Mouse (Mus musculus) forebrain, embryonic 13.5 days (tissue): ENCODE measurements around the gene Gm29133. TPM values are rescaled to one million over a fixed set of nuclear protein-coding genes. Genes with fewer than 3 reads are reported as not detected.

Experiments used
- ATAC-seq: fragments of 200-750 bp; cut with Nextera tagmentation; 2 replicates; pipeline ENCODE4 v1.8.0; 2017
- H3K27ac ChIP-seq: fragments of 300-500 bp; sonication (generic); 2 replicates; pipeline ENCODE4 v1.5.1; 2015; ENCODE audit warnings: inconsistent platforms, mild to moderate bottlenecking, moderate library complexity
- H3K27me3 ChIP-seq: fragments of 300-500 bp; sonication (generic); 2 replicates; pipeline ENCODE4 v1.6.1; 2015; ENCODE audit warnings: mild to moderate bottlenecking, inconsistent platforms
- H3K36me3 ChIP-seq: fragments of 300-500 bp; sonication (generic); 2 replicates; pipeline ENCODE4 v1.6.1; 2015; ENCODE audit warnings: mild to moderate bottlenecking, inconsistent platforms; ENCODE audit not compliant: poor library complexity, severe bottlenecking
- H3K4me1 ChIP-seq: fragments of 300-500 bp; sonication (generic); 2 replicates; pipeline ENCODE4 v1.6.1; 2015; ENCODE audit warnings: inconsistent platforms
- H3K4me2 ChIP-seq: fragments of 300-500 bp; sonication (generic); 2 replicates; pipeline ENCODE4 v1.6.1; 2015; ENCODE audit warnings: inconsistent platforms, mild to moderate bottlenecking, moderate library complexity
- H3K4me3 ChIP-seq: fragments of 300-500 bp; sonication (generic); 2 replicates; pipeline ENCODE4 v1.5.1; 2015; ENCODE audit warnings: mild to moderate bottlenecking, inconsistent platforms
- H3K9ac ChIP-seq: fragments of 300-500 bp; sonication (generic); 2 replicates; pipeline ENCODE4 v1.6.1; 2015; ENCODE audit warnings: mild to moderate bottlenecking, inconsistent platforms
- H3K9me3 ChIP-seq: fragments of 300-500 bp; sonication (generic); replicated peaks from 2 replicates; pipeline ENCODE4 v1.6.1; 2016; ENCODE audit warnings: inconsistent platforms
- WGBS: fragments of 180-500 bp; shearing (Covaris S2); methylation state at CpG from one replicate; pipeline ENCODE4 v1.1.7; 2015; 5-methylcytosine and 5-hydroxymethylcytosine counted together
- polyA plus RNA-seq: library from polyadenylated mRNA; unstranded; fragments of >200 nt; fragmentation: Nextera tagmentation; extraction: Ambion mirVana; gene quantifications from 2 replicates; pipeline ENCODE4 v1.2.1, GENCODE M21; 2015

Gene Gm29133
- polyA plus RNA-seq, result not detected in 2 replicates

GRCm38 (mm10) chr3:75747897-75748296 is at the start of gene Gm29133:
TSS of gene Gm29133 (plus strand) at chr3:75748197.
- 70% methylated on average over 5 of the region's 5 CpGs for WGBS
- H3K9ac ChIP-seq, result no peak within 1 kb of the TSS
- no peaks in the 10 kb centered on the region for H3K36me3 ChIP-seq
- H3K27me3 ChIP-seq, result no peaks in the 10 kb centered on the region
- ATAC-seq, result no peak
- H3K4me1 ChIP-seq, result no peaks in the 10 kb centered on the region
- H3K4me3 ChIP-seq, result no peak within 1 kb of the TSS
- no peaks in the 10 kb centered on the region for H3K9me3 ChIP-seq
- H3K27ac ChIP-seq, result no peak within 1 kb of the TSS
- H3K4me2 ChIP-seq, result no peak within 1 kb of the TSS

- no peaks in the 10 kb centered on the region for H3K9me3 ChIP-seq
- no peaks in the 10 kb centered on the region for H3K36me3 ChIP-seq
- WGBS, result 90% methylated on average over 3 of the region's 3 CpGs
- no peak overlapping the region for H3K4me2 ChIP-seq
- H3K9ac ChIP-seq, result no peak overlapping the region
- H3K4me3 ChIP-seq, result no peak overlapping the region
- H3K27me3 ChIP-seq, result no peaks in the 10 kb centered on the region
- no peak overlapping the region for H3K27ac ChIP-seq
- H3K4me1 ChIP-seq, result no peaks in the 10 kb centered on the region
- no peak for ATAC-seq
These were observed 48.9 kb upstream of the Gm29133 start for GRCm38 (mm10) chr3:75699088-75699487.

GRCm38 (mm10) chr3:75701336-75701735 is 46.7 kb upstream of the Gm29133 start:
- no peak overlapping the region for H3K9ac ChIP-seq
- no peaks in the 10 kb centered on the region for H3K4me1 ChIP-seq
- no peak overlapping the region for H3K4me2 ChIP-seq
- WGBS, result 81% methylated on average over 3 of the region's 3 CpGs
- no peaks in the 10 kb centered on the region for H3K9me3 ChIP-seq
- no peak overlapping the region for H3K27ac ChIP-seq
- no peak for ATAC-seq
- no peaks in the 10 kb centered on the region for H3K36me3 ChIP-seq
- no peak overlapping the region for H3K4me3 ChIP-seq
- no peaks in the 10 kb centered on the region for H3K27me3 ChIP-seq

- H3K4me3 ChIP-seq, result no peak overlapping the region
- H3K4me1 ChIP-seq, result no peaks in the 10 kb centered on the region
- no peaks in the 10 kb centered on the region for H3K9me3 ChIP-seq
- WGBS, result 69% methylated on average over 3 of the region's 3 CpGs
- no peak overlapping the region for H3K9ac ChIP-seq
- no peaks in the 10 kb centered on the region for H3K36me3 ChIP-seq
- ATAC-seq, result no peak
- H3K27me3 ChIP-seq, result no peaks in the 10 kb centered on the region
- H3K27ac ChIP-seq, result no peak overlapping the region
- no peak overlapping the region for H3K4me2 ChIP-seq
These were observed 41.5 kb upstream of the Gm29133 start for GRCm38 (mm10) chr3:75706536-75706935.

DNA sequence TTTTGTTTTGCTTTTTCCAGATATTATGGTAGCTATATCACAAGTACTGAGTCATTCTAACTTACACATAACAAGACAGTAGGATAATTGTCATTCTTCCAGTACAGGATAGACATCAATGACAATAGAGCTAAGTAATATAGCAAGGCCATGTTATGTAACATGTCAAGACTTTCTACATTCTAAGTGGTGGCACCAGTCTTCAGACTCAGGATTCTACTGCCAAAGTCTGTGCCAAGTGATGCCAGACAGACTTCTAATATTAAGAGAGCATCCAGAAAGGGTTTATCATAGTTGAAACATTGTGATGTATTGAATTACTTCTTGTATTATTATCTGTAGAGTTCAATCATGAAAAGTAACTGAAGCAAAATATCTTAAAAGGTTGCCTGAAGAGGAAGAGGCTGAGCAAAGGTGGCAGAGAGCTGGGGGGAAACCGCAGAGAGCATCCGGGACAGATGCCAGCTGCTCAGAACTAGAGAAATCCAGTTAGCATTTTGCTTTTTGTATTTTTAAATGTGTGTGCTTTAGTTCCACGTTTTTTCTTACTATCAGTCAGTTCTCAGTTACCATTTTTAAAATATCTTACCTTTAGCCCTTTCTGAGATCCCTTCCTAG is 34.2 kb upstream of the Gm29133 start:
- no peaks in the 10 kb centered on the region for H3K9me3 ChIP-seq
- no peak for ATAC-seq
- H3K4me1 ChIP-seq, result no peaks in the 10 kb centered on the region
- H3K4me3 ChIP-seq, result no peak overlapping the region
- H3K4me2 ChIP-seq, result no peak overlapping the region
- no peak overlapping the region for H3K27ac ChIP-seq
- H3K9ac ChIP-seq, result no peak overlapping the region
- H3K27me3 ChIP-seq, result no peaks in the 10 kb centered on the region
- H3K36me3 ChIP-seq, result no peaks in the 10 kb centered on the region
- 76% methylated on average over 3 of the region's 3 CpGs for WGBS

DNA sequence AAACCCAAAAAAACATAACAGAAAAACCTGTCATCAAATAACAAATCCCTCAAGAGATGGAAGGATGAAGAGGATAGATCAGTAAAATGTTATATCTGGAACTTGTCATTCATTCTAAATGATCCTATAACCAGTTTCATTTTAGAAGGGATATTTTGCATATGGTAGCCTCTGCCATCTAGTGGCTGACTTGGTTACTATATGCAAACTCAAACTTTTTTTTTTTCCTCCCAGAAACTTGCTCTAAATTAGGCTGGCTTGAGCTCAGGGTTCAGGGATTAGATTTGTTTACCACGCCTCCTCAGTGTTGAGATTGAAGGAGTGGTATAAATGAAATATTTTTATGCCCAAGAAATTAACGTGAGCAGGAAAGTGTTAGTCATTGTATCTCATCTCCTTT is 27.3 kb upstream of the Gm29133 start:
- Histone ChIP-seq H3K36me3 (no peaks in the 10 kb centered on the region), H3K4me1 (no peaks in the 10 kb centered on the region), H3K27me3 (no peaks in the 10 kb centered on the region), H3K27ac (no peak overlapping the region), H3K4me3 (no peak overlapping the region), H3K4me2 (no peak overlapping the region), H3K9me3 (no peaks in the 10 kb centered on the region), H3K9ac (no peak overlapping the region)
- 0 out of 2 replicates have a peak, but pooled peaks have one; percentile 30 for ATAC-seq
- WGBS, result 28% methylated on average over 2 of the region's 2 CpGs

GRCm38 (mm10) chr3:75730982-75731600 is 16.9 kb upstream of the Gm29133 start:
- 88% methylated on average over 3 of the region's 3 CpGs for WGBS
- Histone ChIP-seq H3K27me3 (no peaks in the 10 kb centered on the region), H3K9ac (no peak overlapping the region), H3K4me3 (no peak overlapping the region), H3K36me3 (no peaks in the 10 kb centered on the region), H3K9me3 (no peaks in the 10 kb centered on the region), H3K27ac (no peak overlapping the region), H3K4me2 (no peak overlapping the region), H3K4me1 (no peaks in the 10 kb centered on the region)
- ATAC-seq, result no peak

GRCm38 (mm10) chr3:75743664-75744437 is 4.1 kb upstream of the Gm29133 start:
- Histone ChIP-seq H3K4me2 (no peak overlapping the region), H3K4me1 (no peaks in the 10 kb centered on the region), H3K4me3 (no peak overlapping the region), H3K9me3 (no peaks in the 10 kb centered on the region), H3K27me3 (no peaks in the 10 kb centered on the region), H3K9ac (no peak overlapping the region), H3K27ac (no peak overlapping the region), H3K36me3 (no peaks in the 10 kb centered on the region)
- WGBS, result 86% methylated on average over 4 of the region's 4 CpGs
- no peak for ATAC-seq

DNA sequence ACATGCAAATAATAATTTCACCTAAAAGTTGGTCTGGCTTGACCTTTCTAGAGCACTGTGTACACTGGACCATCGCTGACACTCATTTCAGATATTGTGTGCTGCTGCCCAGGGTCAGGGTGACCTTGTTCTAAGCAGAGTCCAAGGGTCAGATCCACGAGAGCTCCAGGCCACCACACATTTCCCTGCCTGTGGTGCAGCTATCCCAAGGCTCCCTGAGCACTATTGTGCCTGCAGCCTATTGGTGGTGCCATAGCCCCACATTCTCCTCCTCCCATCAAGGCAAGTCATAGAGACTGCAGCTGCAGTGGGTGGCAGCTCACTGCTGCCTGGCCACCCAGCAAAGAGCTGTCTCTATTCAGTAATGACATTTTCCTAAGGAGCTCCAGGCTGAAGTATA is 2.7 kb upstream of the Gm29133 start:
- WGBS, result 57% methylated on average over 2 of the region's 2 CpGs
- no peaks in the 10 kb centered on the region for H3K9me3 ChIP-seq
- no peak overlapping the region for H3K4me2 ChIP-seq
- no peak overlapping the region for H3K27ac ChIP-seq
- H3K4me3 ChIP-seq, result no peak overlapping the region
- ATAC-seq, result no peak
- H3K9ac ChIP-seq, result no peak overlapping the region
- no peaks in the 10 kb centered on the region for H3K4me1 ChIP-seq
- H3K36me3 ChIP-seq, result no peaks in the 10 kb centered on the region
- H3K27me3 ChIP-seq, result no peaks in the 10 kb centered on the region

DNA sequence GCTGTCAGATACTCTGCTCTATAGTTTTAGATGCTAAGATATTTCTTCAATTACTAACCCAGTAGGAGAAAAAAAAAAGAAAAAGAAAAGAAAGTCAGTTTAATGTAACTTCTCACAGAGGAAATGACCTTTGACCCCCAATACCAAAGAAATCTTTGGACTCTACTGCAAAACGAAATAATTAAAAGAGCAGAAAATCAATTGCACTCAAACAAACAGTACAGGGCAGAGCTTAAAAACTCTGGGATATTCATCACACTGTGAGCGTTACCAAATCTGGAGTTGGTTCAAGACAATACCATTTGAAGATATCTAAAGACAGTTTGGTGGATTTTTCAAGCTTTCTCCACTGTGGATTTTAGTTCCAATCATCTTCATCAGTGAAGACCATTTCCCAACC is 15.4 kb downstream of the Gm29133 start:
- Histone ChIP-seq H3K9me3 (no peaks in the 10 kb centered on the region), H3K36me3 (no peaks in the 10 kb centered on the region), H3K4me3 (no peak overlapping the region), H3K27me3 (no peaks in the 10 kb centered on the region), H3K27ac (no peak overlapping the region), H3K4me2 (no peak overlapping the region), H3K9ac (no peak overlapping the region), H3K4me1 (no peaks in the 10 kb centered on the region)
- no peak for ATAC-seq
- 68% methylated on average over 2 of the region's 2 CpGs for WGBS

DNA sequence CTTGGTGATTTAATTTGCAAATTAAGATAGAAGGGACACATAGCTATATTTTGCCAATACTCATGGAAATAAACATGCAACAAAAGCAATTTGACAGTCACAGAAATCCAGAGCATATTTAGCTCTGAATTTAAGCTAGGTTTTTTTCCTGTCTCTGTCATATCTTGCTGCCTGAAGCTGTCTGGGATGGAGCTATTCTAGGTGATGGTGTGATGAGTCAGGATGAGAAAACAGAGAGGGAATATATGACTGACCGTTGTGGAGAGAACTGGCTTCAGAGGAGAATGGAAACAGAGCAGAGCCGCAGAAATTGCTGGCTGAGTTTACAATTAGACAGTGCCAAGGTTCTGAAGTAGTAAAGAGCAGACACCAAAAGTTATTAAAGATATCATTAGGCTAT is 26.3 kb downstream of the Gm29133 start:
- no peaks in the 10 kb centered on the region for H3K36me3 ChIP-seq
- WGBS, result 93% methylated on average over 2 of the region's 2 CpGs
- no peak overlapping the region for H3K4me3 ChIP-seq
- H3K27ac ChIP-seq, result no peak overlapping the region
- H3K9ac ChIP-seq, result no peak overlapping the region
- ATAC-seq, result no peak
- no peak overlapping the region for H3K4me2 ChIP-seq
- H3K27me3 ChIP-seq, result no peaks in the 10 kb centered on the region
- H3K4me1 ChIP-seq, result no peaks in the 10 kb centered on the region
- no peaks in the 10 kb centered on the region for H3K9me3 ChIP-seq

- ATAC-seq, result no peak
- H3K9ac ChIP-seq, result no peak overlapping the region
- H3K4me2 ChIP-seq, result no peak overlapping the region
- H3K4me1 ChIP-seq, result no peaks in the 10 kb centered on the region
- H3K9me3 ChIP-seq, result no peaks in the 10 kb centered on the region
- H3K36me3 ChIP-seq, result no peaks in the 10 kb centered on the region
- no peaks in the 10 kb centered on the region for H3K27me3 ChIP-seq
- no peak overlapping the region for H3K4me3 ChIP-seq
- no peak overlapping the region for H3K27ac ChIP-seq
These were observed 60.0 kb downstream of the Gm29133 start for GRCm38 (mm10) chr3:75808001-75808400.
